Mouse (Mus musculus): ENCODE data around the gene Cox14. TPM values are rescaled to one million over a fixed set of nuclear protein-coding genes. Genes with fewer than 3 reads are reported as not detected.

Cox14 gene
- polyA plus RNA-seq, 1 experiment from 2014 or later: 297 TPM

DNA sequence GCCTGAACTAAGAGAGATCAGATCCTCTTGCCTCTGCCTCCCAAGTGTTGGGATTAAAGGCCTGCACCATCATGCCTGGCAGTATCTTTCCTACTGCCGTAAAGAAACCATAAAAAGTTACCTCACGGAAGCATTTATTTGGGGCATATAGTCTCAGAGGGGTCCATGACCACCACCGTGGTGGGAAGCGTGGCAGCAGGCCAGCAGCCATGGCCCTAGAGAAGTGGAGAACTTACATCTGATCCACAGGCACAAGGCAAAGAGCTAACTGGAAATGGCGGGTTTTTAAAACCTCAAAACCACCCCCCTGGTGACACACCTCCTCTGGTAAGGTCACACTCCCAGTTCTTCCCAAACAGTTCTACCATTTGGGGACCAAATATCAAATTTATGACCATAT is 2.8 kb downstream of the Cox14 start:
- WGBS: 93% methylated on average over 5 of the region's 5 CpGs

DNA sequence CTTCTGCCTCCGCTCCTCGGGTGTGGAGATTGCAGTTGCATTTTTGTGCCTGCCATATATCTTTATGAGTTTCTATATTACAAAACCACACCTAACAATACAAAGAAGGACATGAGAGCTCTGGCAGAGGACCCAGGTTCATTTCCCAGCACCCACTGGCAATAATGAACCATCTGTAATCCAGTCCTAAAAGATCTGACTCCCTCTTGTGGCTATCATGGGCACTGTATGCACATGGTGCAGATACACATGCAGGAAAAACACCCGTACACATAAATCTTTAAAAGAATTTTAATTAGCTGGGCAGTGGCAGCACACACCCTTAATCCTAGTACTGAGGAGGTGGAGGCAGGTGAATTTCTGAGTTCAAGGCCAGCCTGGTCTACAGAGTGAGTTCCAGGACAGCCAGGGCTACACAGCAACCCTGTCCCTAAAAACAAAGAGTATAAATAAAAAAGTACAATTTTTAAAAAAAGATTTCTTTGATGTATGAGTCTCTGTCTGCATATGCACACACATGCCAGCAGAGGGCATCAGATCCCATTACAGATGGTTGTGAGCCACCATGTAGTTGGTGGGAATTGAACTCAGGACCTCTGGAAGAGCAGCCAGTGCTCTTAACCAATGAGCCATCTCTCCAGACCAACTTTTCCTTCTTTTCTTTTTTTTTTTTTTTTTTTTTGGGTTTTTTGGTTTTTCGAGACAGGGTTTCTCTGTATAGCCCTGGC is 3.8 kb downstream of the Cox14 start:
- TF ChIP-seq CTCF (IDR thresholded peaks at IDR 0.05; ENCODE audit: low read depth): peak; percentile 51
- Histone ChIP-seq H3K4me1 (replicated peaks; ENCODE audit: insufficient read depth, low read length) (peaks cover 7% of the 10 kb centered on the region), H3K4me2 (ENCODE audit: low read length) (no peak overlapping the region), H3K9ac (ENCODE audit: low read depth, low read length) (no peak overlapping the region), H3K36me3 (ENCODE audit: insufficient read depth, low read length) (peaks cover 11% of the 10 kb centered on the region; the same call in 1 of the 2 replicates), H3K9me3 (replicated peaks; ENCODE audit: low read length) (no peaks in the 10 kb centered on the region), H3K27ac (no peak overlapping the region), H3K27me3 (ENCODE audit: insufficient read depth, low read length) (no peaks in the 10 kb centered on the region), H3K4me3 (replicated peaks; ENCODE audit: low read depth, low read length) (no peak overlapping the region)
- ATAC-seq (replicated peaks; ENCODE audit: low FRiP score, low read depth) (no peak), DNase-seq (ENCODE audit: low spot score) (no peak)
- WGBS: 94% methylated on average over 3 of the region's 4 CpGs

More for the DNA sequence above, 2.8 kb downstream of the Cox14 start:
- H3K4me1 ChIP-seq (replicated peaks; ENCODE audit: insufficient read depth, low read length): peaks cover 17% of the 10 kb centered on the region
- no peaks in the 10 kb centered on the region for H3K27me3 ChIP-seq (ENCODE audit: insufficient read depth, low read length)
- H3K27ac ChIP-seq: no peak overlapping the region
- H3K9me3 ChIP-seq (replicated peaks; ENCODE audit: low read length): no peaks in the 10 kb centered on the region
- H3K4me3 ChIP-seq (replicated peaks; ENCODE audit: low read depth, low read length): no peak overlapping the region
- DNase-seq (ENCODE audit: low spot score) (no peak), ATAC-seq (replicated peaks; ENCODE audit: low FRiP score, low read depth) (no peak)
- no peak overlapping the region for H3K9ac ChIP-seq (ENCODE audit: low read depth, low read length)
- no peak for TF ChIP-seq CTCF (IDR thresholded peaks at IDR 0.05; ENCODE audit: low read depth)
- no peak overlapping the region for H3K4me2 ChIP-seq (ENCODE audit: low read length)
- peaks cover 10% of the 10 kb centered on the region; the same call in 1 of the 2 replicates for H3K36me3 ChIP-seq (ENCODE audit: insufficient read depth, low read length)

DNA sequence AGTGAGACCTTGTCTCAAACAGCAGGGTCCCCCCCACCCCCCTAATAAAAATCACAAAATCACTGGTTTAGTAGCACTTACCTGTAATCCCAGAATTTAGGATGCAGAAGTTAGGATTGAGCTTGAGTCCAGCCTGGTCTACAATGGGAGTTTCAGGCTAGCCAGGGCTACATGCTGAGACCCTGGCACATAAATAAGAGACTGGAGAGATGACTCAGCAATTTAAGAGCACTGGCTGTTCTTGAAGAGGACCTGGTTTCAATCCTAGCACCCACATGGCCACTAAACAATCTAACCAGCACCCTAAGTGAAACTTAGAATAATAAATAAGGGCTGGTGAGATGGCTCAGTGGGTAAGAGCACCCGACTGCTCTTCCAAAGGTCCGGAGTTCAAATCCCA is 5.7 kb downstream of the Cox14 start:
- 85% methylated on average over 2 of the region's 2 CpGs for WGBS
- H3K36me3 ChIP-seq (ENCODE audit: insufficient read depth, low read length): peaks cover 22% of the 10 kb centered on the region; the same call in 1 of the 2 replicates

DNA sequence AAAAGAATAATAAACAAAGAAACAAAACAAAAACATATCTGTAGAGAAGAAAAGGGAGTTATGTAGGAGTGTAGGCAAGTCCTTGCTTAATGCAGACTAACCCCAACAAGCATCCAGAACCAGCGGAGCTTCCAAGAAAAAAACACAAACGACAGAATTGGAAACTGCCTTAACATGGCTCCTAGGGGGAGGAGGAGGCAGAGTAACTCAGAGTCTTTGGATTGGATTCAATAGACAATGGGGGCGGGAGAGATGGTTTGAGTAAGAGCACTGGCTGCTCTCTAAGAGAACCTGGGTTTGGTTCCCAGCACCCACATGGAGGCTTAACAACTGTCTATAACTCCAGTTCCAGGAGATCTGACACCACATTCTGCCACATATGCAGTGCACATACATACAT is 6.3 kb downstream of the Cox14 start:
- DNase-seq (ENCODE audit: low spot score) (no peak), ATAC-seq (replicated peaks; ENCODE audit: low FRiP score, low read depth) (no peak)
- no peaks in the 10 kb centered on the region for H3K4me1 ChIP-seq (replicated peaks; ENCODE audit: insufficient read depth, low read length)
- no peak overlapping the region for H3K4me2 ChIP-seq (ENCODE audit: low read length)
- no peak overlapping the region for H3K4me3 ChIP-seq (replicated peaks; ENCODE audit: low read depth, low read length)
- 87% methylated on average over 3 of the region's 3 CpGs for WGBS
- no peak overlapping the region for H3K27ac ChIP-seq
- H3K36me3 ChIP-seq (ENCODE audit: insufficient read depth, low read length): peaks cover 23% of the 10 kb centered on the region; the same call in 1 of the 2 replicates
- H3K27me3 ChIP-seq (ENCODE audit: insufficient read depth, low read length): no peaks in the 10 kb centered on the region
- H3K9ac ChIP-seq (ENCODE audit: low read depth, low read length): no peak overlapping the region
- TF ChIP-seq CTCF (IDR thresholded peaks at IDR 0.05; ENCODE audit: low read depth): no peak
- H3K9me3 ChIP-seq (replicated peaks; ENCODE audit: low read length): no peaks in the 10 kb centered on the region

More for the DNA sequence above, 5.7 kb downstream of the Cox14 start:
- H3K4me3 ChIP-seq (replicated peaks; ENCODE audit: low read depth, low read length): no peak overlapping the region
- DNase-seq (ENCODE audit: low spot score) (no peak), ATAC-seq (replicated peaks; ENCODE audit: low FRiP score, low read depth) (no peak)
- no peaks in the 10 kb centered on the region for H3K27me3 ChIP-seq (ENCODE audit: insufficient read depth, low read length)
- no peaks in the 10 kb centered on the region for H3K4me1 ChIP-seq (replicated peaks; ENCODE audit: insufficient read depth, low read length)
- no peak overlapping the region for H3K4me2 ChIP-seq (ENCODE audit: low read length)
- H3K9me3 ChIP-seq (replicated peaks; ENCODE audit: low read length): no peaks in the 10 kb centered on the region
- no peak overlapping the region for H3K9ac ChIP-seq (ENCODE audit: low read depth, low read length)
- no peak for TF ChIP-seq CTCF (IDR thresholded peaks at IDR 0.05; ENCODE audit: low read depth)
- no peak overlapping the region for H3K27ac ChIP-seq

DNA sequence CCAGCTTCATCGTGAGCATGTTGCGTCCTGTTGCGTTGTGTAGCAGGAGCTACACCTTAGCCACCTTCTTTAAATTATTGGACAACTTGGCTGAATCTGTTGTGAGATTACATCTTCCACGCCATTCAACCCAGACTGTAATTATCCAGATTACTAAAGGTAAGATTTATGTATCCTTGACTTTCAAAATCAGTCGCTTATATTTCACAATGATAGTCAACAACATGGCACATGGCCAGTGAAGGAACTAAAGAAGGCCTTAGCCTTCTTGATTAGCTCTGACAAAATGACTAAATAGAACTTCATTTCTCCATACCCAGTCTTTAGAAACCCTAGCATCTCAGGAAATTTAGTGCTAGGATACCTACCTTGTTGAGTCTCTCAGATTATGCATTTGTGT is 7.8 kb downstream of the Cox14 start:
- peaks cover 32% of the 10 kb centered on the region for H3K36me3 ChIP-seq (ENCODE audit: insufficient read depth, low read length)
- DNase-seq (ENCODE audit: low spot score): no peak
- H3K27ac ChIP-seq: no peak overlapping the region
- TF ChIP-seq CTCF (IDR thresholded peaks at IDR 0.05; ENCODE audit: low read depth): no peak
- H3K4me2 ChIP-seq (ENCODE audit: low read length): no peak overlapping the region
- 94% methylated on average over 5 of the region's 5 CpGs for WGBS
- no peaks in the 10 kb centered on the region for H3K4me1 ChIP-seq (replicated peaks; ENCODE audit: insufficient read depth, low read length)
- no peak overlapping the region for H3K4me3 ChIP-seq (replicated peaks; ENCODE audit: low read depth, low read length)
- no peak overlapping the region for H3K9ac ChIP-seq (ENCODE audit: low read depth, low read length)
- H3K27me3 ChIP-seq (ENCODE audit: insufficient read depth, low read length): no peaks in the 10 kb centered on the region
- no peaks in the 10 kb centered on the region for H3K9me3 ChIP-seq (replicated peaks; ENCODE audit: low read length)
- ATAC-seq (replicated peaks; ENCODE audit: low FRiP score, low read depth): no peak

DNA sequence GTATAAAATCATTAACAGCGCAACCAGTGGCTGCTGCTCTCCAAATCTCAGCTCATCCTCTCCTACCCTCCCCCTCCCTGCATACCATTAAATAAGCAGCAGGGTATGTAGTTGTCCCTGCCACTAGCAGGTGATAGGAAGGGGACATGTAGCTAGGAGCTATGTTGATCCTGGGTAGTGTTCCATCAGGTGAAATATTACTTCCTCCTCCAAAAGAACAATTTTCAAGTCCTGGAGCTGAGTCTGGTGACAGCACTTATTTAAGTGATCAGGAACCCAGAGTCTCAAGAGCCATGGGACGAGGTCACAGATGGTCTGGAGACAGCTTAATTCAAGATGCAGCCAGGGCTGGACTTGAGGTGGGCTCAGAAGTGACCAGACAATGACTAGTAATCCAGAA is 10.2 kb downstream of the Cox14 start:
- no peak for ATAC-seq (replicated peaks; ENCODE audit: low FRiP score, low read depth)
- Histone ChIP-seq H3K4me2 (ENCODE audit: low read length) (no peak overlapping the region), H3K9me3 (replicated peaks; ENCODE audit: low read length) (no peaks in the 10 kb centered on the region), H3K9ac (ENCODE audit: low read depth, low read length) (no peak overlapping the region), H3K4me1 (replicated peaks; ENCODE audit: insufficient read depth, low read length) (no peaks in the 10 kb centered on the region), H3K36me3 (ENCODE audit: insufficient read depth, low read length) (peaks cover 29% of the 10 kb centered on the region; the same call in 1 of the 2 replicates), H3K4me3 (replicated peaks; ENCODE audit: low read depth, low read length) (no peak overlapping the region), H3K27ac (no peak overlapping the region), H3K27me3 (ENCODE audit: insufficient read depth, low read length) (no peaks in the 10 kb centered on the region)
- no peak for DNase-seq (ENCODE audit: low spot score)
- 83% methylated on average over 2 of the region's 2 CpGs for WGBS
- no peak for TF ChIP-seq CTCF (IDR thresholded peaks at IDR 0.05; ENCODE audit: low read depth)
